Mouse (Mus musculus) kidney, postnatal 0 days (tissue): ENCODE measurements around the gene Tubb5. TPM values are rescaled to one million over a fixed set of nuclear protein-coding genes. Genes with fewer than 3 reads are reported as not detected.
"Not testable (repeated sequence)": the region's sequence is repeated elsewhere in the genome, so short reads cannot be mapped to it uniquely, and the experiment has no call there.

Source experiments
- ATAC-seq: fragments of 200-750 bp; cut with Nextera tagmentation; replicated peaks from 2 replicates; pipeline ENCODE4 v1.8.0; 2017; ENCODE audit warnings: low read depth, moderate number of reproducible peaks, moderate TSS enrichment, moderate library complexity; ENCODE audit not compliant: low FRiP score
- DNase-seq: peaks from one replicate; pipeline ENCODE4 v3.0.0-alpha.2; 2016; ENCODE audit warnings: low spot score
- H3K27ac ChIP-seq: fragments of 300-500 bp; sonication (generic); 2 replicates; pipeline ENCODE4 v1.5.1; 2014; ENCODE audit warnings: mild to moderate bottlenecking
- H3K27me3 ChIP-seq: fragments of 300-500 bp; sonication (generic); 2 replicates; pipeline ENCODE4 v1.6.1; 2014; ENCODE audit warnings: low read length, mixed read lengths; ENCODE audit not compliant: insufficient read depth
- H3K36me3 ChIP-seq: fragments of 300-500 bp; sonication (generic); 2 replicates; pipeline ENCODE4 v1.6.1; 2014; ENCODE audit warnings: low read length, mixed read lengths; ENCODE audit not compliant: insufficient read depth
- H3K4me1 ChIP-seq: fragments of 300-500 bp; sonication (generic); replicated peaks from 2 replicates; pipeline ENCODE4 v1.6.1; 2014; ENCODE audit warnings: antibody characterized with exemption, low read length, mixed read lengths; ENCODE audit not compliant: insufficient read depth
- H3K4me2 ChIP-seq: fragments of 300-500 bp; sonication (generic); 2 replicates; pipeline ENCODE4 v1.6.1; 2014; ENCODE audit warnings: mild to moderate bottlenecking, low read length, moderate library complexity, mixed read lengths
- H3K4me3 ChIP-seq: fragments of 300-500 bp; sonication (generic); replicated peaks from 2 replicates; pipeline ENCODE4 v1.5.1; 2014; ENCODE audit warnings: low read depth, low read length
- H3K9ac ChIP-seq: fragments of 300-500 bp; sonication (generic); 2 replicates; pipeline ENCODE4 v1.6.1; 2014; ENCODE audit warnings: low read depth, low read length
- H3K9me3 ChIP-seq: fragments of 300-500 bp; sonication (generic); replicated peaks from 2 replicates; pipeline ENCODE4 v1.6.1; 2016; ENCODE audit warnings: low read length, inconsistent platforms, mixed read lengths
- CTCF ChIP-seq: IDR thresholded peaks from 2 replicates; pipeline ENCODE4 v1.5.1; 2016; ENCODE audit warnings: antibody characterized with exemption, low read depth, mild to moderate bottlenecking, moderate library complexity
- WGBS: fragments of 180-500 bp; shearing (Covaris S2); extraction: QIAGEN DNeasy Blood & Tissue Kit; methylation state at CpG from one replicate; pipeline ENCODE4 v1.1.7; 2014; 5-methylcytosine and 5-hydroxymethylcytosine counted together
- polyA plus RNA-seq: library from polyadenylated mRNA; unstranded; fragments of >200 nt; fragmentation: Nextera tagmentation; extraction: Ambion mirVana; gene quantifications from 2 replicates; pipeline ENCODE4 v1.2.1, GENCODE M21; 2015

Gene Tubb5
- polyA plus RNA-seq, 1 experiment from 2014 or later: 503 TPM

GRCm38 (mm10) chr17:35843514-35843913, 5.4 kb upstream of the Tubb5 start:
- H3K4me1 ChIP-seq: 0 out of 2 replicates have a peak, but pooled peaks cover 4% of the 10 kb centered on the region
- no peaks in the 10 kb centered on the region for H3K27me3 ChIP-seq
- no peak overlapping the region for H3K4me3 ChIP-seq
- ATAC-seq (no peak), DNase-seq (no peak)
- WGBS: 87% methylated on average over 3 of the region's 3 CpGs
- no peaks in the 10 kb centered on the region for H3K9me3 ChIP-seq
- no peak overlapping the region for H3K9ac ChIP-seq
- no peak overlapping the region for H3K4me2 ChIP-seq
- peak; percentile 46 for TF ChIP-seq CTCF
- no peak overlapping the region for H3K27ac ChIP-seq
- peaks cover 12% of the 10 kb centered on the region; the same call in 1 of the 2 replicates for H3K36me3 ChIP-seq

DNA sequence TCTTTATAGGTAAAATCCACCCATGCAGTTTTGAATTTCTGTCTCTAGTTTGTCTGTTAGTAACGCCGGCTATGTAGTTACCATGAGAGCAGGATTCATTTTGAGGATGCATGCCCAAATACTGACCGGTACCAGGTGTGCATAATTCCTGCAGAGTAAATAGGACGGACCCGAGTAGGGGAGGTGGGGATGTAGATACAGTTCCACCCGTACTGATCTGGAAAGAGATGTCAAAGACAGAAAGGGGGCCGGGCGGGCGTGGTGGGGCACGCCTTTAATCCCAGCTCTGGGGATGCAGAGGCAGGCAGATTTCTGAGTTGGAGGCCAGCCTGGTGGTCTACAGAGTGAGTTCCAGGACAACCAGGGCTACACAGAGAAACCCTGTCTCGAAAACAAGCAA, 3.9 kb upstream of the Tubb5 start:
- Histone ChIP-seq H3K36me3 (peaks cover 3% of the 10 kb centered on the region; the same call in 1 of the 2 replicates), H3K27ac (peak overlapping the region; percentile 33; the same call in 1 of the 2 replicates), H3K4me3 (peak overlapping the region; percentile 42), H3K27me3 (no peaks in the 10 kb centered on the region), H3K4me2 (peak overlapping the region; percentile 55), H3K4me1 (0 out of 2 replicates have a peak, but pooled peaks cover 4% of the 10 kb centered on the region), H3K9ac (peak overlapping the region; percentile 19), H3K9me3 (no peaks in the 10 kb centered on the region)
- DNase-seq (no peak), ATAC-seq (no peak)
- 12% methylated on average over 11 of the region's 11 CpGs for WGBS
- TF ChIP-seq CTCF: no peak

DNA sequence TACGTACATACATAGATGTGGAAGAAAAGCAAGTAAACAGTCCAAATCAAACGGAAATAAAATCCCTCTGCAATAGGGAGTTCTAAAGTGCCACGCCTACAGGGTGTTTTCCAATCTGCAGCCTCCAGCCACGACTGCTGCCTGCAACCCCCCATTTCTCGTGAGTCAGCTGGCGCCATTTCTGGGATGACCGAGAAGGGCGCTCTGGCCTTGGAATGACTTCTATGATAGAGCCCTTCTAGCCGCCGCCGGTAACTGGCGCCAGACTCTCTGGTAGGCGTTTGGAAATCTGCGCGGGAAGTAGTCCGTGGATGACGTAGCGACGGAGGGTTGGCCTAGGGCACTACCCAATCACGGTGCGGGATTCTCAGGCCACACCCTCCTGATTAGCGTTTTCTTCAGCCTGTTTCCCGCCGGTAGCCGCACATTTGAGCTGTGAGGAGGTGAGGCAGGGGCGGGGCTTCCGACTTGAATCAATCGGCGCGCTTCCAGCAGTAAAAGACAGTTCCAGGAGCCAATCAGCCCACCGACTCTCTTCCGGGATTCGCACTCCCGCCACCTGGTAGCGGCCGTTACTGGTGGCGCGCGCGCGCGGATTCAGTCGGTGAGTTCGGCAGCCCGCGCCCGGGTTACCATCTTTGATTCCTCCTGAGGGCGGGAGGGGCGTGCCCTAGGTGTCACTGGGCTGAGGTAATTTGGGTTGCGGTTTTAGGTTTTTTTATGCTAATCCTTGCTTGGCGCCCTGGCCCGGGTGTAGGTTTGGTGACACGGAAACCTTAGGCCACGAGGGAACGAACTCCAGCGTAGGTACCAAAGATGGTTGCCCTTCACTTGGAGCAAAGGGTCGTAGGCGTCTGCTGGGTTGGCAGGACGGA, 3.2 kb upstream of the Tubb5 start, which contains the start of gene Mdc1:
Gene Mdc1, plus strand, starts transcription at position 440 of the 875 bp plus-strand sequence.
- under 1% methylated on average over 59 of the region's 59 CpGs for WGBS
- no peaks in the 10 kb centered on the region for H3K27me3 ChIP-seq
- no peaks in the 10 kb centered on the region for H3K9me3 ChIP-seq
- peak within 1 kb of the TSS; percentile 19 for H3K9ac ChIP-seq
- H3K4me3 ChIP-seq: peak within 1 kb of the TSS; percentile 42
- peak within 1 kb of the TSS; percentile 33; the same call in 1 of the 2 replicates for H3K27ac ChIP-seq
- 0 out of 2 replicates have a peak, but pooled peaks cover 4% of the 10 kb centered on the region for H3K4me1 ChIP-seq
- peak; percentile 95 for ATAC-seq
- peak; percentile 100 for DNase-seq
- peak within 1 kb of the TSS; percentile 55 for H3K4me2 ChIP-seq
- TF ChIP-seq CTCF: peak; percentile 47
- H3K36me3 ChIP-seq: peaks cover 3% of the 10 kb centered on the region; the same call in 1 of the 2 replicates

DNA sequence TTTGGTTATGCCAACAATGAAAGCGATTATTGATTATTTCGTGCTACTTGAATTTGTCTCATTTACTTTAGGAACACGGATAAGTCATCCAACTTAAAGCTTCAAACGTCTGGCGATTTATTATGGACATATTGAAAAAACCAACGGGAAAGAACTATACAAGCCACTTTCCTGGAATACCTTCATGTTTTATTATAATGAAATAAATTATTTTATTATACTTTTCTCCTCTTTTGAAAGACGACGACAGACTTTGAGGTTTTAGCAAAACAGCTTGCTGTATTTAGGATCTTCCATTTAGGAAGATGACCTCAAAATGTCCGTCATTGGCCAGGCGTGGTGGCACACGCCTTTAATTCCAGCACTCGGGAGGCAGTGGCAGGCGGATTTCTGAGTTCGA, 2.5 kb upstream of the Tubb5 start:
- Histone ChIP-seq H3K36me3 (peaks cover 9% of the 10 kb centered on the region), H3K9me3 (no peaks in the 10 kb centered on the region), H3K4me3 (peak overlapping the region; percentile 42), H3K4me1 (peaks cover 4% of the 10 kb centered on the region; the same call in 1 of the 2 replicates), H3K4me2 (peak overlapping the region; percentile 55), H3K27me3 (no peaks in the 10 kb centered on the region), H3K9ac (peak overlapping the region; percentile 2; the same call in 1 of the 2 replicates), H3K27ac (peak overlapping the region; percentile 8; the same call in 1 of the 2 replicates)
- 51% methylated on average over 14 of the region's 14 CpGs for WGBS
- DNase-seq (no peak), ATAC-seq (no peak)
- TF ChIP-seq CTCF: no peak

DNA sequence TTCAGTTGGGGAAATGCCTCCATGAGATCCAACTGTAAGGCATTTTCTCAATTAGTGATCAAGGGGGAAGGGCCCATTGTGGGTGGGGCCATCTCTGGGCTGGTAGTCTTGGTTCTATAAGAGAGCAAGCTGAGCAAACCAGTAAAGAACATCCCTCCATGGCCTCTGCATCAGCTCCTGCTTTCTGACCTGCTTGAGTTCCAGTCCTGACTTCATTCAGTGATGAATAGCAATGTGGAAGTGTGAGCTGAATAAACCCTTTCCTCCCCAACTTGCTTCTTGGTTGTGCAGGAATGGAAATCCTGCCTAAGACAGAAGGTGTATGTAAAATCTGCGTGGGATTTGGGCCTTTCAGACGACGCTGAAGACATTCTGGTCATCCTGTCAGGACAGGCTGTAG, 896 bp upstream of the Tubb5 start:
- Histone ChIP-seq H3K36me3 (peaks cover 18% of the 10 kb centered on the region), H3K4me2 (peak overlapping the region; percentile 83), H3K4me1 (peaks cover 13% of the 10 kb centered on the region), H3K9ac (0 out of 2 replicates have a peak overlapping the region, but pooled peaks have one; percentile 78), H3K4me3 (peak overlapping the region; percentile 76; the same call in 1 of the 2 replicates), H3K27ac (peak overlapping the region; percentile 78)
- 45% methylated on average over 3 of the region's 3 CpGs for WGBS
- not testable (repeated sequence) for DNase-seq, H3K27me3 ChIP-seq, ATAC-seq, H3K9me3 ChIP-seq

- Histone ChIP-seq H3K27me3 (no peaks in the 10 kb centered on the region), H3K4me1 (peaks cover 13% of the 10 kb centered on the region), H3K36me3 (peaks cover 23% of the 10 kb centered on the region), H3K9me3 (no peaks in the 10 kb centered on the region), H3K4me3 (peak overlapping the region; percentile 76), H3K4me2 (peak overlapping the region; percentile 83), H3K9ac (peak overlapping the region; percentile 78; the same call in 1 of the 2 replicates), H3K27ac (peak overlapping the region; percentile 78; the same call in 1 of the 2 replicates)
- 2% methylated on average over 5 of the region's 5 CpGs for WGBS
- DNase-seq (no peak), ATAC-seq (no peak)
- no peak for TF ChIP-seq CTCF
Measured at GRCm38 (mm10) chr17:35838570-35838969, 464 bp upstream of the Tubb5 start.
